27 mouse cellular contexts compared by ENCODE assay signal in the genomic region with DNA sequence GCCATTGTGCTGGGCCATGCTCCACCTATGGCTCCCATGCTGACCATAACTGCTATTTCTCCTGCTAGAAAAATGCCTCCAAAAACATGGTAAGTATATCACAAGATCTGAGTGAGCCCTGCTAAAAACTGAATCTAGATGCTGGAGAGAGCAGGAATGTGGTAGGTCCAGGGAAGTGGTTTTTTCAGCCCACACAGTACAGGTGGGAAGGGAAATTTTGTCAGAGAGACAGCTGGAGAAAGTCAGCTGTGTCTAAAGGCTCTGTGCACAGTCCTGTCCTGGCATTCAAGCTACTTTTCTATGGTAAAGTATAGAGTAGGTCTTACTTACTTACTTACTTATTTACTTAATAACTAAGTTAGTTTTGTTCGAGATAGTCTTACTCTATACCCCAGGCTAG.
"Had no signal": no experiment of that assay in that cellular context is flagged by ENCODE, and none has a peak within 500 bp of the region (broad histone marks: within the 10 kb centered on the region; RNA-seq: fewer than 3 reads in every experiment).

No protein-coding gene starts in this region.

- H3K4me3 ChIP-seq: left cerebral cortex, adult 2 months; limb, embryonic 10.5 days; limb, embryonic 12.5 days; limb, embryonic 13.5 days; limb, embryonic 15.5 days; liver, embryonic 12.5 days; liver, embryonic 13.5 days; liver, embryonic 15.5 days; lung, embryonic 15.5 days; megakaryocyte, embryonic 14.5 days; midbrain, embryonic 10.5 days; midbrain, embryonic 12.5 days; midbrain, embryonic 13.5 days; midbrain, embryonic 15.5 days; neural tube, embryonic 12.5 days had no signal

- H3K4me2 ChIP-seq: limb, embryonic 12.5 days; limb, embryonic 13.5 days; limb, embryonic 15.5 days; liver, embryonic 11.5 days; liver, embryonic 12.5 days; liver, embryonic 13.5 days; liver, embryonic 15.5 days; lung, embryonic 14.5 days; lung, embryonic 15.5 days; midbrain, embryonic 11.5 days; midbrain, embryonic 12.5 days; midbrain, embryonic 13.5 days; midbrain, embryonic 15.5 days; neural tube, embryonic 12.5 days had no signal

- H3K27me3 ChIP-seq: limb, embryonic 12.5 days; limb, embryonic 15.5 days; liver, embryonic 12.5 days; liver, embryonic 13.5 days; liver, embryonic 15.5 days; lung, embryonic 15.5 days; midbrain, embryonic 12.5 days; midbrain, embryonic 13.5 days; midbrain, embryonic 15.5 days; neural tube, embryonic 12.5 days had no signal

- H3K36me3 ChIP-seq: limb, embryonic 10.5 days; limb, embryonic 12.5 days; limb, embryonic 13.5 days; limb, embryonic 15.5 days; liver, embryonic 12.5 days; liver, embryonic 13.5 days; liver, embryonic 15.5 days; lung, embryonic 15.5 days; midbrain, embryonic 10.5 days; midbrain, embryonic 12.5 days; midbrain, embryonic 13.5 days; midbrain, embryonic 15.5 days; neural tube, embryonic 12.5 days had no signal

- DNase-seq: left cerebral cortex, postnatal 4 days; liver; liver, embryonic 13.5 days; liver, postnatal 0 days; lung, adult 2 months; lung, embryonic 14.5 days; lung, postnatal 10 days; lung, postnatal 14 days; lung, postnatal 36 days; lung, postnatal 4 days; midbrain, embryonic 14.5 days had no signal
